Mouse (Mus musculus): ENCODE measurements at regions not wholly inside any gene's neighbourhood (a gene's known extent, or its start where the extent isn't known, plus 50 kb on each side); places are given as distances from the start of the nearest gene placed in this dataset.

GRCm38 (mm10) chr12:59834809-59835208 lies 615.3 kb upstream of the Fbxo33 start:
- DNase-seq (ENCODE audit: low spot score) (no peak), ATAC-seq (replicated peaks; ENCODE audit: low FRiP score, low TSS enrichment, low read depth) (no peak)
- no peaks in the 10 kb centered on the region for H3K36me3 ChIP-seq (ENCODE audit: control insufficient read depth, insufficient read depth, low read length)
- H3K9me3 ChIP-seq (ENCODE audit: control insufficient read depth, low read length) = no peaks in the 10 kb centered on the region
- no peaks in the 10 kb centered on the region for H3K4me1 ChIP-seq (replicated peaks; ENCODE audit: control insufficient read depth, insufficient read depth, low read length)
- no peak overlapping the region for H3K27ac ChIP-seq (ENCODE audit: low read depth)
- H3K9ac ChIP-seq (ENCODE audit: low read length) = no peak overlapping the region
- no peak overlapping the region for H3K4me2 ChIP-seq (ENCODE audit: low read length)
- 66% methylated on average over 2 of the region's 2 CpGs for WGBS
- H3K27me3 ChIP-seq (replicated peaks; ENCODE audit: control insufficient read depth, insufficient read depth, low read length) = no peaks in the 10 kb centered on the region
- no peak overlapping the region for H3K4me3 ChIP-seq (ENCODE audit: low read depth, low read length)

GRCm38 (mm10) chr12:59822918-59823317 lies 603.4 kb upstream of the Fbxo33 start:
- H3K4me3 ChIP-seq (ENCODE audit: low read depth, low read length) = no peak overlapping the region
- no peaks in the 10 kb centered on the region for H3K36me3 ChIP-seq (ENCODE audit: control insufficient read depth, insufficient read depth, low read length)
- 0 out of 2 replicates have a peak overlapping the region, but pooled peaks have one; percentile 9 for H3K27ac ChIP-seq (ENCODE audit: low read depth)
- no peak overlapping the region for H3K4me2 ChIP-seq (ENCODE audit: low read length)
- no peaks in the 10 kb centered on the region for H3K9me3 ChIP-seq (ENCODE audit: control insufficient read depth, low read length)
- DNase-seq (ENCODE audit: low spot score) (no peak), ATAC-seq (replicated peaks; ENCODE audit: low FRiP score, low TSS enrichment, low read depth) (no peak)
- no peaks in the 10 kb centered on the region for H3K4me1 ChIP-seq (replicated peaks; ENCODE audit: control insufficient read depth, insufficient read depth, low read length)
- H3K9ac ChIP-seq (ENCODE audit: low read length) = no peak overlapping the region
- 41% methylated on average over 3 of the region's 3 CpGs for WGBS
- H3K27me3 ChIP-seq (replicated peaks; ENCODE audit: control insufficient read depth, insufficient read depth, low read length) = no peaks in the 10 kb centered on the region

- Histone ChIP-seq H3K9me3 (ENCODE audit: control insufficient read depth, low read length) (no peaks in the 10 kb centered on the region), H3K4me2 (ENCODE audit: low read length) (no peak overlapping the region), H3K36me3 (ENCODE audit: control insufficient read depth, insufficient read depth, low read length) (no peaks in the 10 kb centered on the region), H3K4me3 (ENCODE audit: low read depth, low read length) (no peak overlapping the region), H3K9ac (ENCODE audit: low read length) (no peak overlapping the region), H3K27ac (ENCODE audit: low read depth) (no peak overlapping the region), H3K27me3 (replicated peaks; ENCODE audit: control insufficient read depth, insufficient read depth, low read length) (no peaks in the 10 kb centered on the region), H3K4me1 (replicated peaks; ENCODE audit: control insufficient read depth, insufficient read depth, low read length) (no peaks in the 10 kb centered on the region)
- ATAC-seq (replicated peaks; ENCODE audit: low FRiP score, low TSS enrichment, low read depth) = no peak
- no peak for DNase-seq (ENCODE audit: low spot score)
- 33% methylated on average over 2 of the region's 2 CpGs for WGBS
Observed at GRCm38 (mm10) chr12:59822435-59822834, 602.9 kb upstream of the Fbxo33 start.

- WGBS = 57% methylated on average over 2 of the region's 2 CpGs
- DNase-seq (ENCODE audit: low spot score) = no peak
- Histone ChIP-seq H3K4me3 (ENCODE audit: low read depth, low read length) (no peak overlapping the region), H3K4me2 (ENCODE audit: low read length) (no peak overlapping the region), H3K36me3 (ENCODE audit: control insufficient read depth, insufficient read depth, low read length) (no peaks in the 10 kb centered on the region), H3K27me3 (replicated peaks; ENCODE audit: control insufficient read depth, insufficient read depth, low read length) (no peaks in the 10 kb centered on the region), H3K9me3 (ENCODE audit: control insufficient read depth, low read length) (no peaks in the 10 kb centered on the region), H3K27ac (ENCODE audit: low read depth) (no peak overlapping the region), H3K9ac (ENCODE audit: low read length) (no peak overlapping the region), H3K4me1 (replicated peaks; ENCODE audit: control insufficient read depth, insufficient read depth, low read length) (no peaks in the 10 kb centered on the region)
- ATAC-seq (replicated peaks; ENCODE audit: low FRiP score, low TSS enrichment, low read depth) = no peak
Observed at GRCm38 (mm10) chr12:59821698-59822097, 602.2 kb upstream of the Fbxo33 start.

GRCm38 (mm10) chr12:59815965-59816364 lies 596.4 kb upstream of the Fbxo33 start:
- Histone ChIP-seq H3K4me1 (replicated peaks; ENCODE audit: control insufficient read depth, insufficient read depth, low read length) (no peaks in the 10 kb centered on the region), H3K36me3 (ENCODE audit: control insufficient read depth, insufficient read depth, low read length) (no peaks in the 10 kb centered on the region), H3K9me3 (ENCODE audit: control insufficient read depth, low read length) (no peaks in the 10 kb centered on the region), H3K27ac (ENCODE audit: low read depth) (no peak overlapping the region), H3K4me2 (ENCODE audit: low read length) (no peak overlapping the region), H3K9ac (ENCODE audit: low read length) (no peak overlapping the region), H3K27me3 (replicated peaks; ENCODE audit: control insufficient read depth, insufficient read depth, low read length) (no peaks in the 10 kb centered on the region), H3K4me3 (ENCODE audit: low read depth, low read length) (no peak overlapping the region)
- ATAC-seq (replicated peaks; ENCODE audit: low FRiP score, low TSS enrichment, low read depth) (no peak), DNase-seq (ENCODE audit: low spot score) (no peak)
- 65% methylated on average over 4 of the region's 4 CpGs for WGBS

- H3K36me3 ChIP-seq (ENCODE audit: control insufficient read depth, insufficient read depth, low read length) = no peaks in the 10 kb centered on the region
Observed at GRCm38 (mm10) chr12:59814356-59814755, 594.8 kb upstream of the Fbxo33 start.

GRCm38 (mm10) chr12:59809224-59809623 lies 589.7 kb upstream of the Fbxo33 start:
- Histone ChIP-seq H3K9me3 (ENCODE audit: control insufficient read depth, low read length) (no peaks in the 10 kb centered on the region), H3K4me1 (replicated peaks; ENCODE audit: control insufficient read depth, insufficient read depth, low read length) (no peaks in the 10 kb centered on the region), H3K4me3 (ENCODE audit: low read depth, low read length) (no peak overlapping the region), H3K9ac (ENCODE audit: low read length) (no peak overlapping the region), H3K27me3 (replicated peaks; ENCODE audit: control insufficient read depth, insufficient read depth, low read length) (no peaks in the 10 kb centered on the region), H3K4me2 (ENCODE audit: low read length) (no peak overlapping the region), H3K36me3 (ENCODE audit: control insufficient read depth, insufficient read depth, low read length) (no peaks in the 10 kb centered on the region), H3K27ac (ENCODE audit: low read depth) (no peak overlapping the region)
- no peak for ATAC-seq (replicated peaks; ENCODE audit: low FRiP score, low TSS enrichment, low read depth)
- 64% methylated on average over 2 of the region's 2 CpGs for WGBS
- DNase-seq (ENCODE audit: low spot score) = no peak

More at GRCm38 (mm10) chr12:59814356-59814755, 594.8 kb upstream of the Fbxo33 start:
- Histone ChIP-seq H3K9ac (ENCODE audit: low read length) (no peak overlapping the region), H3K4me2 (ENCODE audit: low read length) (no peak overlapping the region), H3K4me3 (ENCODE audit: low read depth, low read length) (no peak overlapping the region), H3K27me3 (replicated peaks; ENCODE audit: control insufficient read depth, insufficient read depth, low read length) (no peaks in the 10 kb centered on the region), H3K9me3 (ENCODE audit: control insufficient read depth, low read length) (no peaks in the 10 kb centered on the region), H3K4me1 (replicated peaks; ENCODE audit: control insufficient read depth, insufficient read depth, low read length) (no peaks in the 10 kb centered on the region), H3K27ac (ENCODE audit: low read depth) (no peak overlapping the region)
- 91% methylated on average over 13 of the region's 13 CpGs for WGBS
- ATAC-seq (replicated peaks; ENCODE audit: low FRiP score, low TSS enrichment, low read depth) = no peak
- no peak for DNase-seq (ENCODE audit: low spot score)

- H3K36me3 ChIP-seq (ENCODE audit: control insufficient read depth, insufficient read depth, low read length) = no peaks in the 10 kb centered on the region
- no peak overlapping the region for H3K4me2 ChIP-seq (ENCODE audit: low read length)
- WGBS = 55% methylated on average over 3 of the region's 3 CpGs
- no peak for DNase-seq (ENCODE audit: low spot score)
- ATAC-seq (replicated peaks; ENCODE audit: low FRiP score, low TSS enrichment, low read depth) = no peak
- no peaks in the 10 kb centered on the region for H3K27me3 ChIP-seq (replicated peaks; ENCODE audit: control insufficient read depth, insufficient read depth, low read length)
- no peak overlapping the region for H3K9ac ChIP-seq (ENCODE audit: low read length)
- no peaks in the 10 kb centered on the region for H3K4me1 ChIP-seq (replicated peaks; ENCODE audit: control insufficient read depth, insufficient read depth, low read length)
- H3K27ac ChIP-seq (ENCODE audit: low read depth) = no peak overlapping the region
- H3K4me3 ChIP-seq (ENCODE audit: low read depth, low read length) = no peak overlapping the region
- no peaks in the 10 kb centered on the region for H3K9me3 ChIP-seq (ENCODE audit: control insufficient read depth, low read length)
Observed at GRCm38 (mm10) chr12:59798051-59798450, 578.5 kb upstream of the Fbxo33 start.

- DNase-seq (ENCODE audit: low spot score) = no peak
Observed at GRCm38 (mm10) chr12:59791473-59791872, 571.9 kb upstream of the Fbxo33 start.

More at GRCm38 (mm10) chr12:59791473-59791872, 571.9 kb upstream of the Fbxo33 start:
- WGBS = 53% methylated on average over 4 of the region's 4 CpGs
- H3K4me3 ChIP-seq (ENCODE audit: low read depth, low read length) = no peak overlapping the region
- H3K27me3 ChIP-seq (replicated peaks; ENCODE audit: control insufficient read depth, insufficient read depth, low read length) = no peaks in the 10 kb centered on the region
- H3K9me3 ChIP-seq (ENCODE audit: control insufficient read depth, low read length) = no peaks in the 10 kb centered on the region
- H3K27ac ChIP-seq (ENCODE audit: low read depth) = no peak overlapping the region
- H3K4me2 ChIP-seq (ENCODE audit: low read length) = no peak overlapping the region
- ATAC-seq (replicated peaks; ENCODE audit: low FRiP score, low TSS enrichment, low read depth) = no peak
- H3K9ac ChIP-seq (ENCODE audit: low read length) = no peak overlapping the region
- H3K36me3 ChIP-seq (ENCODE audit: control insufficient read depth, insufficient read depth, low read length) = no peaks in the 10 kb centered on the region
- no peaks in the 10 kb centered on the region for H3K4me1 ChIP-seq (replicated peaks; ENCODE audit: control insufficient read depth, insufficient read depth, low read length)
